Mouse (Mus musculus) T-helper 17 cell (primary cell): Measurements from ENCODE around the gene Cfi.

Experiments
- in situ Hi-C, 2 experiments: fragments of 300-600 bp; cut with MboI, MseI; formaldehyde crosslinking; loops; 1 replicate in 1 of 2; 2 replicates in 1 of 2; pipeline ENCODE4 v1.15.1; 2025; ENCODE audit warnings: high pct_unique_total_duplicates in 2 of 2

The Cfi gene

DNA sequence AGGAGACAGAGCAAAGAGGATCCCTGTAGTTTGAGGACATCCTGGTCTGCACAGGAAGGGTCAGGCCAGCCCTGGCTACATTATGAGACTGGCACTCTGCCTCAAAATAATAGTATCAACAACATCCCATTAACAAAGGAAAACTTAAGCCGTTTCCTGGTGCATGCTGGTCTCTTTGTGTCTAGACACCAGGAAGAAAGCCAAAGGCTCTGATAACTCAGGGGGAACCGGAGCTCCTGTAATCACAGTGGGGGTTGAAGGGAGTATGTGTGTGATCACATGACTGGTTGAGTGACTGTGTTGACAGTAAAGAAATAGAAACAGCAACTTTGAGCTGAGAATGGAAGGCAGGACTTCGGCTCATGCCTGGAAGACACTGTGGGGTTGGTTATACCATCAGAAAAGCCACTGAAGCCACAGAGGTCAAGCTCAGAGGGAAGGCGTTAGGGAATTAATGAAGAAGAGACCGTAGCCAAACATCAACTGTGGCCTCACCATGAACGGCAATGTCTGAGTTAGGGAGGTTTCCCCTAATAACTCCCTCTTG, at the start of gene Cfi:
Cfi (plus strand) TSS at position 497 of the 547 bp plus-strand sequence.
- in situ Hi-C loops, result loop anchor here (5.0 to 25.0 kb wide), 3 partner anchors 72 to 877 kb away; partner anchors contain the start of gene Ostc (in 1 of the 2)

DNA sequence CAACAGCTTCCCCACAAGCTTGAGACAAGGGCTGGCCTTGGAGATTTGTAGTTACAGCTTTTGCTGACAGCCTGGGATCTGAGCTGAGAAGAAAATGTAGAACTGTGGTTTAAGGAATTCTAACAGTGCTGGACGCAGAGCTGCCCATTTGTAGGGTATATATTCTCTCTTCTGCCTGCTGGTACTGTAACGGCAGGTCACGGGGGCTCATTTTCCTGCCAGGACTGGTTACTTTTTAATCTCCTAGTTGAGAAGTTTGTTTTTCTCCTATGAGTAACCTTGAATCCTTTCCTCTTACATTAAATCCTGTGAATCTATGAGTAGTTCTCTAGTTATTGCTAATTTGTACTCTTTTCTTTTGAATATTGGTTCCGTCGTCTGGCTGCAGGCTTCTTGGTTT, 41.9 kb upstream of the Cfi start:
- in situ Hi-C loops, result no loop called here

DNA sequence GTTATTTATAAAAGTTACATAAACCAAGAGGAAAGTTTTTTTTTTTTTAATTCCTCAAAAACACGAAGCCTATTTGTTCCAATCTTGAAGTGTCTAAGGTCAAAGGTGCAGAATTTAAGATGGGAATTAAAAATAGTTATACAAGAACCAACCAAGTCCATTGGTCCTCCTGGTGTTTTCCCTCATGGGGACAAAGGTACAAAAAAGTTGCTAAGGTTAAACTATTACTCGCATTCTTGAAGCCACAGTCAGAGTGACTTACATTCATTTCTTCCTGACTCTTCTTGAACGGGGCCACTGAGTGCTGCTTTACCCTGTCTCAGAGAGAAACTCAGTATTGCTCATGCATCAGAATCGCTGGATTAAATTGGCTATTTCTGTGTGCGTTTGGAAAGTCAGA, 38.3 kb upstream of the Cfi start:
- in situ Hi-C loops, result no loop called here

DNA sequence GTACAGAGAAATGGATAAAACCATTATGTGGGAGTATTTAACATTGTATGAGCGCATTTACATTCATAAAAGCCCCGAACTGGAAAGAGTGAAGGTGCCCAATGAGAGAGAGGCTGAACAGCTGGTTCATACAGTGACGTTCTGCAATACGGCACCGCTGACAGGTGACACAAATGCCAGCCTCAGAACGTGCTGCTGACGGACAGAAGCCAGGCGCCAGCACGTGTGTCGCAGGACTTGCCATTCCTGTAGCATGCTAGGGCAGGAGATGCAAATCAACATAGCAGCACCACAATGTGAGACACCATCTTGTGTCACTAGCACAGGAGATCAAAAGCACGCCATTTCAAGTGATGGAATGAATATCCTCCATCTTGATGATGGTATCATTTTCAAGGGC, 37.1 kb upstream of the Cfi start:
- in situ Hi-C loops, result no loop called here

DNA sequence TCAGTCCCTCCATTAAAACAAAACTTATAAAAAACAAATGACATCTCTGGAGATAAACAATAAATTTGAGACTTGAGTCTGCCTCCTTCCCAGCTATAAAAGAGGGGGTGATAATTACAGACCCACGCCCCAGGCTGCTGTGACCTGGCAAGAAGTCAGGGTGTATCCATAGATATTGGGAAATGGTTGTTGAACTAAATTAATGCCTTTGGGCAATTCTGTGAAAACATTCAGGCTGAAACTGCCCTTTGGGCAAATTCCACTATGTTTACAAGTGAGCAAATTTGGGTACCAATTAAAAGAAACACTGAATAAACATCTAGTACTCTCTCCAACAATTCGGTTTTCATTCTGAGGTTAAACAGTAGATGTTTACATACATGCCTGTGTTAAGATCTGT, 36.7 kb upstream of the Cfi start:
- in situ Hi-C loops, result no loop called here

DNA sequence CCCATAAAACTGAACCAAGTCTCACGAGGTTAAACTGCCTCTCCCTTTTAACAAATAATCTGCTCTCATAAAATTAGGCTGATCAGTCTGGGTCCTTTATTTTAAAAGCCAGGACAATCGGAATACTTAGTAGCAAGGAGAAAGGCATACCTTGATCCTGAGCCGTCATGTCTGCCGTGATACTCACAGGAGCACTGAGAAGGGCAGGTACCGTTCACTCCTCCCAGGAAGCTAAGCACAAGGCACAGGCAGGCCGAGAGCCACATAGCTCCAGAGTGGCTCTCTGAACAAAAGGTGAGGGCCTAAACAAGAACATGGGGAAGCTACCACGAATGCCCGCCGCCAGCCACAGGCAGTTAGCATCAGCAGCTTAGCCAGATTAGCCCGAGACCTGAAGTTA, 31.9 kb upstream of the Cfi start, which contains the start of gene Lrit3:
Lrit3 (minus strand) TSS at position 266 of the 400 bp plus-strand sequence.
- in situ Hi-C loops, result no loop called here

DNA sequence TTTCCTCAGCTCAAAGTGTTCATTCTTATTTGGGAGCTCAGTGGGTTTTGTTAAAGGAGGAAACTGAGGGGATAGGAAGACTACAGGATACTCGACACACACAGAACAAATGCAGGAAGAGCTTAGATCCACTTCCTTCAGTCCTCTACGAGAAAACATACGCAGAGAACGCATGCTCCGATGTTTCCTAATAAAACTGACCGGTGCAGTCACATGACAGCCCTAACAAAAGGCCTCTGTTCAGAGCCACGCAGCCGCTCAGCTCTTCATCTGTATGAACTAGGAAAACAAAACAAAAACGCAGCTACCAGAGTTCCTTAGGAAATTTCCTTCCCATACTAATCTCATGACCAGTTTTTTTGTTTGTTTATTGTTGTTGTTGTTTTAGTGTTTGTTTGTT, 14.8 kb upstream of the Cfi start:
- in situ Hi-C loops, result no loop called here

DNA sequence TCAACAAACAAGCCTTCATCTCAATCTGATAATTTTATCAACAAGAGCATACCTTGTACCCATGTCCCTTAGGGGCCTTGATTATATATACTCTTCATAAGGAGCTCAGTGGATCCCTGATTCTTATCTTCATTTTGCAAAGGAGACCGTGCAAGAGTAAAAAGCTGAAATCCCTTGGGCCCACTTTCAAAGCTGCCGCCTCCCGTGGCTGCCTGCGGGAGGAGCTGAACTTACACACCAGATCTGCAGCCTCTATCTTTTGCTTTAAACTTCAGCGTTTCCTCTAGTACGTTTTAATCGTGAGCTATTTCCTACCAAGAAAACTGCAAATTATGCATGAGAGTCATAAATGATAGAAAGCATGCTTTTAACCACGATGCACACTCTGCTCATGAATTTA, 13.9 kb upstream of the Cfi start:
- in situ Hi-C loops, result no loop called here

DNA sequence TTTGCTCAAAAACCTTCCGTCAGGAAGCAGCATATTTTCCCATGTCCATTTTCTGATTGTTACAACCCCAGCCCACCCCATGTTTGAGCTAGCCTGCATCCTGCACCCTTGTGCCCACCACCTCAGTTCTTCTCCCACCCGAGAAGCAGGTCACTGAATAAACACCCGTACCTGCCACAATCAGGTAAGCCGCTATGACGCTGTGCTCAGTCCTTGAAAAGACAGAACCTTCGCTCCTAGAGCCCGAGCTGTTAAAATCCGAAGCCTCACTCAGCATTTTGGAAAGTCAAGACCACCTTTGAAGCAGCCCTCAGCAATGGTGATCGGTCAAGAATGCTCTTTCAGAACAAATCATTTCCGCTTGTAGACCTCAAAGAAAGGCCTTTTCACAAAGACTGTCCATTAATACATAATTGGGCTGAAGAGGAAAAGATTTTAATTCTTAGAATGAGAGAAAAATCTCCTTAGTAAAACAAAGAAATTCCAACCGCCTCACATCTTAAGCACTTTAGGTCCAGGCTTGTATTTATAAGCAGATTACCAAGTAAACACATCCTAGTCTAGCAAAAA, 13.4 kb upstream of the Cfi start, which contains the start of gene Rrh:
Rrh (minus strand) TSS at position 382 of the 570 bp plus-strand sequence.
- in situ Hi-C loops, result no loop called here

DNA sequence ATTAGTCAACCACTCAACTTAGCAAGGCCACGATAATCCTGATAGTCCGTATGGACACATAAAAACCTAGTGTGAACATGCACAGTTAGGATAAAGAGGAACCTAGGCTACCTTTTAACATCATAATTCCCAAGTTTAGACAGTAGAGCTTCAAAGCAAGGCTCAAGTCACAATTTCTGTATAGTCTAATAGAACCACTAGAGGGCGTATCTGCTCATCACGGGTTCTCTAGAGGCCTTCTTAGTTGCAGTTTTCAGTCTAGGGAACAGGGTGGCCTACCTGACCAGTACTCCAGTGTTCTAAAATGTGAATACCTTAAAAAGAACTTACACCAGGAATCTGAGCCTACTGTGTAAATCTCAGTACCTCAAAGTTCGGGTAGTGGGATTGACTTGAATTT, 12.4 kb upstream of the Cfi start:
- in situ Hi-C loops, result no loop called here

DNA sequence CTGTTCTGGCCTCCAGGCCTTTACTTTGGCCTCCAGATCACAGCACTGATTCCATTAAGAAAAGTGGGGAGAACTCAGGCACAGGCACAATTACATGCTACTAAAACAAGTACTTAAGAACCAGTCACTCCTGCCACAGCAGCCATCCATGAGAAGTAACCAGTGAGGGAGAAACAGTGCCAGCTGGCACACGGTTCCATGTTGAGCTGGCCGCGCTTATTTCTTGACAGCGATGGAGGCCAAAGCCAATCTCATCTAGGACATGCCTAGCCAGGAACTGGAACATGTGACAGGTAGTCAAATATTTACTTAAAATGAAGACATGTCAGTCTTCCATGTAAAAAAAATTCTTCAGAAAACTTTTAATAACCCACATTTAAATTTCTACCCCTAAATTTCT, 11.5 kb upstream of the Cfi start:
- in situ Hi-C loops, result no loop called here

DNA sequence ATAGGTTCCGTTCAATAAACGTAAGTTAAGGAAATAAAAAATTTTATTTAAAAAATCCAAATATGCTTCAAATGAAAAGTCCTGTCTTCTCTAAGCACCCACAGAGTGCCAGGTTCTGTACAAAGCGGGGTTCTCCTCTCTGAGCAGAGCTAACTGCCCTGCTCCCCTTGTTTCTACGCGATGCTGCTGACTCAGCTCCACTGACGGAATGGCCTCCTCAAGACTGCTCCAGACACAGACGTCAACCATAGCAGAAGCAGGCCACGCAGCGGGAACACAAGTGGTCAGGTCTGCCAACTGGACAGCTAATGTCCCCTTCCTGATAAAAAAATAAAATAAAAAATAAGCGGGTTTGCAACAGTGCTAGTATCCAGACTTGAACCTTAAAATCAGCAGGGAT, 10.8 kb upstream of the Cfi start:
- in situ Hi-C loops, result loop anchor here (5.0 to 25.0 kb wide), 3 partner anchors 257 to 887 kb away; partner anchors contain the start of gene Ostc (in 1 of the 2)

DNA sequence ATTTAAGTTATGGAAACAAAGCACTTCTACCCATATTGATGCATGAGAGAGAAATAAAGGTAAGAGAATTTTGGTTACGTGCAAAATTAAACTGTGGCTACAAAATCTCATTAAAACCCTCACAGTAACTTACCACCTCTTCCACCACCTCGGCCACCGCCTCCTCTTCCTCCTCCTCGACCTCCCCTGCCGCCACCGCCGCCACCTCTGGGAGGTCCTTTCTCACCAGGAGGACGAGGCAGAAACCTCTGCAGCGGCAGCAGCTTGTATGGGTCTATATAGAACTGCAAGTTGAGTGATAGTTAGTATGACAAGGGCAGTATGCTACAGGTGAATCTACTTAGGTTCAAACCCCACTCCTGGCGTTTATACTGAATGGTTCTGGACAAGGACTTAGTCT, 9.0 kb upstream of the Cfi start:
- in situ Hi-C loops, result loop anchor here (5.0 to 25.0 kb wide), 3 partner anchors 256 to 886 kb away; partner anchors contain the start of gene Ostc (in 1 of the 2)

DNA sequence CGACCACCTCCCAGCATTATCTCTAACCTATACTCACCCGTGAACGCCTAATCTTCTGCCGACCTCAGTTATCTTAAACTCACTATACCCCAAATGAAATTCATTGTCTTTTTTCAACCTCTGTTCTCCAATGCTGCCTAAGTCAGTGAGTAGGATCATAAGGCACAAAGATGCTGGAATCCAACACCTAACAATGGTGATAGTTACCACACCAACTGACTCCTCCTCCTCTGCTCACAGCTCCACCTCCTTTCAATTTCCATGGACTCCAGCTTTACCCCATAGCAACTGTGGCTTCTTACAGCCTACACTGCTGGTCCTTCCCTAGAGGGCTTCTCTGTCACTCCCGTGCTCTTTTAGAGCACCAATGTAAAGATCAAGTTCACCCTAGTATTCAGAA, 8.0 kb upstream of the Cfi start:
- in situ Hi-C loops, result loop anchor here (5.0 to 25.0 kb wide), 3 partner anchors 255 to 885 kb away; partner anchors contain the start of gene Ostc (in 1 of the 2)

DNA sequence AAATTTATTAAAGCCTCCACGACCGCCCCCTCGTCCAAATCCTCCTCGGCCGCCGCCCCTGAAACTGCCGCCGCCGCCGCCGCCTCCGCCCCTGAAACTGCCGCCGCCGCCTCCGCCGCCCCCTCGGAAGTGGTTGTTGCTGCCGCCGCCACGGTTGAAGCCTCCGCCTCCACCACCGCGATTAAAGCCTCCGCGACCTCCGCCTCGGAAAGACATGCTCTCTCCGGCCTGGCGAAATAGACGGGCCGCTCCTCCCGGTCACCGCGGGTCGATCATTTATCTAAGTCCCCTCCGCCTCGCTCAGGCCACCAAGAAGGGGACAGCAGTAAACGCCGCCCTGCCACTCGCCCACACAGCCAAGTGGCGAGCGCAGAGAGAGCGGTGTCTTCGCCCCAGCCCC, 5.1 kb upstream of the Cfi start:
- in situ Hi-C loops, result loop anchor here (25.0 kb wide), 2 partner anchors 857 to 882 kb away; partner anchors contain the start of gene Ostc (in 1 of the 2)

DNA sequence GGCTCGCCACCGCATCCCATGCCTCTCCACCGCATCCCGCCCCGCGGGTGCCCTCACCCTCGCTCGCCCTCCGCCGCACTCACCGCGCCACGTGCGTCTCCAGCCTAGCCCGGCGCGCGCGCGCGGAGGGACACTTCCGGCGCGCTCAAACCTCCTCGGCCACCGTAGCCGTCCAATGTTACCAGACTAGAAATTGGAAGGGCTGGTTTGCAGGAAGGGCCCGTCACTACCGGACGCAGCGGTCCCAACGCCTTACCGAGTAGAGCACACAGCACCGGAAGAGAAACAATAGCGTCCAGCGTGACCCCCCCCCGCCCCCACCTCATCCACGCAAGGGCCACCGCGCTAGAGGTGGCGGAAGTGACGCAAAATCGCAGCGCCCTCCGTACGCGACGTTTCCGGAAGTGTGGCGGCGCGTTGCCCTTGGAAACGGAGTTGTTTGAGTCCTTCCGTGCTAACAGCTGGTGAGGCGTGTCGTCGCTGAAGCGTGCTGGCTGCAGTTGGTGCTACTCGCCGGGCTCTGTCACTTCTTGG, 4.6 kb upstream of the Cfi start, which contains the start of gene Gar1:
Gar1 (minus strand) TSS at position 362 of the 534 bp plus-strand sequence.
- in situ Hi-C loops, result loop anchor here (25.0 kb wide), 2 partner anchors 856 to 881 kb away; partner anchors contain the start of gene Ostc (in 1 of the 2)

DNA sequence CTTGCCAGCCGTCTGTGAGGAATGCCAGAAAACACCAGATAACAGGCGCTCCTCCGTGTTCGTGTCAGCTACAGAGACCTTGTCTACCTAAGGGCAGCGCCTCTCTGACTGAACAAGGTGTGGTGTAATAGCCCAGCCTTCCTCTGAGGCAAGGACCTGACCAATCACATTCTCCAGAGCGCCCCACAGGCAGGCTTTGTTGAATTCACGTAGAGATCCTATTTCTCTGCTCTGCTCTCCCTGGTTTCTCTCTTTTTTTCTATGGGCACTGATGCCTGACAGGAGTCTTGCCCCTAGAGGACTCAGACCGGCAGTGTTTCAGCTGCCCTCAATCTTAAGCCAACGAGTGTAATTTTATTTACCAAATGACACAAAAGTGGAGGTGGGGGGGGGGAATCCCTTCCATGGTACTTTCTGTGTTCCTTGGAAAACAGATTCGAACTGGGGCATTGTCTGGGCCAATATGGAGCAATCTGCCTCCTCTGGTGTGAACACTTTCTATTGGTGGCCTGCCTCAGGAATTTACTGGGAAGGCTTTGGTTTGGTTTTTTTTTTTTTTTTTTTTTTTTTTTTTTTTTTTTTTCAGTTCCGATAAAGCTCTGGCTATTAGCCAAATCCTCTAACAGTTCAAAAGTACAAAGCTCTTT, 490 bp downstream of the Cfi start:
- in situ Hi-C loops, result loop anchor here (5.0 to 25.0 kb wide), 3 partner anchors 71 to 876 kb away; partner anchors contain the start of gene Ostc (in 1 of the 2)

DNA sequence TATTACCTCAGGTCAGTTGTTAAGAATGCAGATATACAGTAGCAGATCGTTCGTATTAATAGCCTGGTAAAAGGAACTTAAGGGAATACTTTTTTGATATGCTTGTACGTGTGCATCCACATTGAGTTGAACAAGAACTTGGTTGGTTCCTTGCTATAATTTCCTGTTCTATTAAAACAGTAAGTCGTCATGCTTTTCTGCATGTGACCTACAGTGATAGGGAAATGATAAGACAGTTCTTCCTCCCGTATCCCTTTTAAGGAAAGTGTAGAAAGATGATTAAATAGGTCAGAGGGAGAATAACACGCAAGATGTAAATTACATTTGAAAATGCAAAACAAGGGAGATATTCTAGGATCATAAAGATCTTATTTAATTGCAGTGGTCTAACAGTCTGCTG, 1.3 kb downstream of the Cfi start:
- in situ Hi-C loops, result loop anchor here (5.0 to 25.0 kb wide), 3 partner anchors 70 to 875 kb away; partner anchors contain the start of gene Ostc (in 1 of the 2)

DNA sequence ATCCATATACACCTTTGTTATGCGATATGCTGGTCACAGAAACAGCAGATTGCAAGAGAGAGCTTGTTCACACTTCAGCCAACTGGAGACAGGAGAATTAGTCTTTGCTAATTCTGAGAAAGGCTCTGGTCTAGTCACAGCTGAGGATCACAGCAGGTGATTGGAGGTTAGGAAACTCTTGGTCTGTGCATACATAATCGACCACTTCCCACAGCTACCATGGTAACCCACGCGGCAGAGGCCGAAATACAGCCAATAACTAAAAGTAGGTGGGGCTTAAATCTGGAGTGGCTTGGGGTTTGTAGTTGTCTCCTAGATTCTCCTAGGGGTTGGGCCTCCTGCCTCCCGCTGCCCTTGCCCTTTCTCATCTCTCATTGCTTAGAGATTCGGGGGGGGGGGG, 2.3 kb downstream of the Cfi start:
- in situ Hi-C loops, result loop anchor here (5.0 to 25.0 kb wide), 3 partner anchors 69 to 874 kb away; partner anchors contain the start of gene Ostc (in 1 of the 2)

DNA sequence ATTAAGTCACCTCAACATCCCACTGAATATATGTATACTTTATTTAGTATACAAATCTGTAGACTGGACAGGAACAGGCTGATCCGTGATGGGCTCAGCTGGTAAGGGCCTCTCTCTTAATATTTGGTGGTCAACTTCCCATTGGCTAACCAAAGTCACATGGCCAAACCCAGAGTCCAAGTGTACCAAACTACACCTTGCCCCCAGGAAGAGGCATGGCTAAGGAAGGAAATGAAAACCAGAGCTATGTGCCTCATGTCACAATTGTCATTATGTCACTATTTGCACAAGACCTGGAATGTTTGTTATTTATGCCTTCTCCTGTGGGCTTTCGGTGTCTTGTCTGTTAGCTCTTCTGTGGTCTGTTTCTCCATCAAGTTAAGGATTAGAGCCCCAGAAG, 10.2 kb downstream of the Cfi start:
- in situ Hi-C loops, result loop anchor here (25.0 kb wide), 2 partner anchors 841 to 866 kb away; partner anchors contain the start of gene Ostc (in 1 of the 2)

DNA sequence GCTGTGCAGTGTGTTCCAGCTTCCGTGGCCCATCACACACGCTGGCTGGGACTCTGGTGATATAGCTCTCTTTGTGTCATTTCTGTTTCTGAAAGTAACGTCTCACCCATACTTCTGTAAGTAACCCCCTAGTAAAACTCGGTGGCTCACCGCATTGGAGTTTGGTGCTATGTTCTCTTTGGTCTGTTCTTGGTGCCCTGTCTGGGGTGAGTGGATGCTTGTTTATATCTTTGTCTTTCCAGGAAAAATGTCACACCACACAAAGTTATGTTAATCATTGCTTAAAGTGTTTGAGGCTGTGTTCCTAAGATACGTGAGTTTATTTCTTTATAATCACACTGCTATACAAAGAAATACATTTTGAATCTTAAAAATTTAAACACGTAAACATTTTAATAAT, 11.2 kb downstream of the Cfi start:
- in situ Hi-C loops, result loop anchor here (25.0 kb wide), 2 partner anchors 840 to 865 kb away; partner anchors contain the start of gene Ostc (in 1 of the 2)

DNA sequence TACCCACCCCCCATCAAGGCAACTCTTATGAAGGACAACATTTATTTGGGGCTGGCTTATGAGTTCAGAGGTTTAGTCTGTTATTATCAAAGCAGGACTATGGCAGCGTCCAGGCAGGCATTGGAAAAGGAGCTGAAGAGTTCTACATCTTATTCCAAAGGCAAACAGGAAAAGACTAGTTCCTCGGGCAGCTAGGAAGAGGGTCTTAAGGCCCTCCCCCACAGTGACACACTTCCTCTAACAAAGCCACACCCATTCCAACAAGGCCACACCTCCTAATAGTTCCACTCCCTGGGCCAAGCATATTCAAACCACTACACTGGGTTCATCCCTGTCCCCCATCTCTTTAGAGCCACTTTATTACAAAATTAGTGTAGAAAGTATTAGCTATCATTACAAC, 26.9 kb downstream of the Cfi start:
- in situ Hi-C loops, result no loop called here
